Mouse (Mus musculus) ES-Bruce4 (cell line): Measurements from ENCODE around the gene Rps6kb2. TPM values are rescaled to one million over a fixed set of nuclear protein-coding genes. Genes with fewer than 3 reads are reported as not detected.

Experiments
- H3K27ac ChIP-seq: 2 replicates; pipeline ENCODE4 v1.5.1; 2012; ENCODE audit warnings: low read length, inconsistent platforms; ENCODE audit not compliant: insufficient read depth
- H3K27me3 ChIP-seq: 2 replicates; pipeline ENCODE4 v1.6.1; 2012; ENCODE audit warnings: mild to moderate bottlenecking, low read length, inconsistent platforms; ENCODE audit not compliant: control insufficient read depth, poor library complexity, insufficient read depth, severe bottlenecking
- H3K36me3 ChIP-seq: 2 replicates; pipeline ENCODE4 v1.6.1; 2012; ENCODE audit warnings: inconsistent platforms, mild to moderate bottlenecking, low read length, moderate library complexity; ENCODE audit not compliant: control insufficient read depth, poor library complexity, insufficient read depth, severe bottlenecking
- H3K4me1 ChIP-seq: one replicate; pipeline ENCODE4 v1.8.1; 2011; ENCODE audit warnings: low read length; ENCODE audit not compliant: control insufficient read depth, insufficient read depth
- H3K4me3 ChIP-seq: 2 replicates; pipeline ENCODE4 v1.5.1; 2011; ENCODE audit warnings: low read depth, mild to moderate bottlenecking, low read length
- H3K9ac ChIP-seq: 2 replicates; pipeline ENCODE4 v1.6.1; 2012; ENCODE audit warnings: low read depth, mild to moderate bottlenecking, inconsistent platforms; ENCODE audit not compliant: poor library complexity, severe bottlenecking
- H3K9me3 ChIP-seq: replicated peaks from 2 replicates; pipeline ENCODE4 v1.6.1; 2012; ENCODE audit warnings: mild to moderate bottlenecking, low read length, inconsistent platforms; ENCODE audit not compliant: control insufficient read depth, poor library complexity, insufficient read depth, severe bottlenecking
- CTCF ChIP-seq: IDR thresholded peaks from one replicate; pipeline ENCODE4 v1.8.1; 2011; ENCODE audit warnings: low read depth, low read length
- EP300 ChIP-seq: IDR thresholded peaks from 2 replicates; pipeline ENCODE4 v1.6.1; 2011; ENCODE audit warnings: low read depth, low read length; ENCODE audit not compliant: insufficient read depth
- POLR2A ChIP-seq: IDR thresholded peaks from one replicate; pipeline ENCODE4 v1.8.1; 2011; ENCODE audit warnings: low read length; ENCODE audit not compliant: insufficient read depth
- polyA plus RNA-seq: library from polyadenylated mRNA; stranded (reverse); fragments of >200 nt; gene quantifications from 2 replicates; pipeline ENCODE4 v1.2.4, GENCODE M21; 2011; ENCODE audit warnings: low read depth; ENCODE audit not compliant: missing spikeins, insufficient read depth, insufficient read length

Gene Rps6kb2
- polyA plus RNA-seq, 1 experiment = 27.3 TPM

GRCm38 (mm10) chr19:4121097-4121805, 41.9 kb downstream of the Rps6kb2 start:
- H3K4me3 ChIP-seq = peak overlapping the region; percentile 73
- H3K9me3 ChIP-seq = no peaks in the 10 kb centered on the region
- H3K36me3 ChIP-seq = no peaks in the 10 kb centered on the region
- H3K9ac ChIP-seq = peak overlapping the region; percentile 39
- H3K27ac ChIP-seq = no peak overlapping the region
- no peaks in the 10 kb centered on the region for H3K4me1 ChIP-seq
- no peaks in the 10 kb centered on the region for H3K27me3 ChIP-seq
- no peak for TF ChIP-seq CTCF
- 0 out of 2 replicates have a peak, but pooled peaks have one; percentile 15 for TF ChIP-seq EP300
- TF ChIP-seq POLR2A = peak; percentile 58

DNA sequence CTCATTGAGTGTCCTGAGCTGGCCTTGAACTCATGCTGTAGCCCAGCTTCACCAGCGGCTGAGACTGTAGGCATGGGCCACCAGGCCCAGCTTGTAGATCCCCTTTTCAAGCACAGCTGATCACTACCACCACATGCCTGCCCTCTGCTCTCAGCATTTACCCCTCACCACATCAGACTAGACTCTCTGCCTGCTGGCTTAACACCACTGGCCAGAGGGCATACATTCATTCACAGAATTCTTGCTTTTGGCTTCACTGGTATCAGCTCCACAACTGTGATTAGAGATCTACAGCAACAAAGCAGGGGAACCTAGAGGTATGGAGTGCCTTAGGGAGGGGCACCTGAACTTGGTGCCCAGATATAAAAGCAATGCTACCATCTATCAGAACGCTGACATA, 42.7 kb downstream of the Rps6kb2 start:
- Histone ChIP-seq H3K4me3 (no peak overlapping the region), H3K4me1 (no peaks in the 10 kb centered on the region), H3K27ac (no peak overlapping the region), H3K9ac (no peak overlapping the region), H3K36me3 (no peaks in the 10 kb centered on the region), H3K27me3 (no peaks in the 10 kb centered on the region), H3K9me3 (no peaks in the 10 kb centered on the region)
- TF ChIP-seq POLR2A = no peak
- TF ChIP-seq EP300 = no peak
- no peak for TF ChIP-seq CTCF

DNA sequence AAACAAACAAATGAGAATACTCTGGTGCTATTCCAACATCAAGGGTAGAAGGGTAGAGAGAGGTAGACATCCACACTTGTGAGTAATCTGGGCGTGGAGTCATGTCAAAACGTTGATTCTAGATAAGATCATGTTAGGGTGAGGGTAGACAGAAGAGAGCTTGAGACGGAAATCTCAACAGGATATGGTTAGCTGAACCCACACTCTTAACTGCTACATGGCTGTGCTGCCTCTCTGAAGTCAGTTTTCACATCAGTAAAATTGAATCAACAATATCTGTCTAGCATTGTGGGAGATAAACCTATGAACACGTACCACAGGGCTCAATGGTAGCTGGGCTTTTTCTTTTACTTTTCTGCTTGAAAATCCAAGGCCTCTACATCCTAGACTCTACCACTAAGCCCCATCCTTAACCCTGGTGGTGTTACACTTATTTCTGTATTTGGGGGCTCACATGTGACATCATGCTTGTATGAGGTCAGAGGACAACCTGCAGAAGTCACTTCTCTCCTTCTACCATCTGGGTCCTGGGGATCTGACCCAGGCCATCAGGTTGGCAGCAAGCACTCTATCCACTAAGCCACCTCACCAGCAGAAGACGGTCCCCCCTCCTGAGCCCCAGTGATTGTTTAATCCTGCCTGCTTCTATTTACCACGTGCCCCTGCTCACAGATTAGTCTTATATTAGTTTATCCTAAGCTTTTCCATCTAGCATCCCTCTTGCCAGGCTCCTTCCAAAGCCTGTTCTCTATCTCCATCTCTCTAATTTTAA, 43.3 kb downstream of the Rps6kb2 start:
- Histone ChIP-seq H3K9ac (no peak overlapping the region), H3K9me3 (no peaks in the 10 kb centered on the region), H3K27ac (no peak overlapping the region), H3K4me3 (no peak overlapping the region), H3K27me3 (no peaks in the 10 kb centered on the region), H3K36me3 (no peaks in the 10 kb centered on the region), H3K4me1 (no peaks in the 10 kb centered on the region)
- TF ChIP-seq EP300 (no peak), POLR2A (no peak), CTCF (no peak)

DNA sequence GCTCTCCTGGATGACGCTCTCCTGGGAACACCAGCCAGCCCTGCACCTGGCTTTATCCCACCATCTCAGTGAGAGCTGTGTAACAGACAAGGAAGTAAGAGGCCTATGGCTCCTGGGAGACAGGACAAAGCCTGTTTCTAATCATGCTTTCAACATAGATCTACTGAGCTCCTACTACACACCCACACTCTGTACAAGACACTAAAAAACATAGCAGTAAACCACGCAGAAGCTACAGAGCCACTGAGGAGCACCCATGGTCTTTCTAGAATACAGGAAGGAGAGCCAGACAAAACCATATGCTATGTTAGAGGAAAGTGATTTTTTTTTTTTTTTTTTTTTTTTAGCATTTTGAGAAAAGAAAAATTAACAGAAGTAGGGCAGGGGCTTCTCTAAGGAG, 44.8 kb downstream of the Rps6kb2 start:
- no peaks in the 10 kb centered on the region for H3K9me3 ChIP-seq
- no peak overlapping the region for H3K9ac ChIP-seq
- no peaks in the 10 kb centered on the region for H3K36me3 ChIP-seq
- H3K4me3 ChIP-seq = no peak overlapping the region
- TF ChIP-seq CTCF = no peak
- no peak for TF ChIP-seq POLR2A
- TF ChIP-seq EP300 = no peak
- H3K4me1 ChIP-seq = no peaks in the 10 kb centered on the region
- H3K27ac ChIP-seq = no peak overlapping the region
- no peaks in the 10 kb centered on the region for H3K27me3 ChIP-seq

GRCm38 (mm10) chr19:4117006-4117405, 46.1 kb downstream of the Rps6kb2 start:
- no peak overlapping the region for H3K9ac ChIP-seq
- no peaks in the 10 kb centered on the region for H3K9me3 ChIP-seq
- no peaks in the 10 kb centered on the region for H3K4me1 ChIP-seq
- no peaks in the 10 kb centered on the region for H3K27me3 ChIP-seq
- no peaks in the 10 kb centered on the region for H3K36me3 ChIP-seq
- TF ChIP-seq CTCF = no peak
- no peak for TF ChIP-seq POLR2A
- TF ChIP-seq EP300 = no peak
- H3K27ac ChIP-seq = no peak overlapping the region
- no peak overlapping the region for H3K4me3 ChIP-seq

DNA sequence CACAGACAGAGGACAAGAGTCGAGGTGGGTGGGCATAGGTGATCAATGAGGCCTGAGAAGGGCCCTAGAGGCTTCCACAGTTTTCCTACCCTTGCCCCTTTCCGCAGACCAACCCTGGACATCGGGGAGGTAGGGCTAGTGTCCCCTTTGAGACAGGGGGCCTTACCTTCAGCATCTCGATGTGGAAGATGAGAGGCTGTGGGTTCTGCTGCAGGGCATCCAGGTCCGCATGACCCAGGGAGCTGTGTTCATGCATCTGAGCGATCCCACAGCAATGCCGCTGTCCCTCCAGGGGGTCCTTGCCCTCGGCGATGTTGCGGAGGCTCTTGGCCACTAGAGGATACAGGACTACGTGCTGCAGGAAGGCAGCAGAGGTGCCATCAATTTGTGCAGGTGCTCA, 47.3 kb downstream of the Rps6kb2 start:
- Histone ChIP-seq H3K4me3 (no peak overlapping the region), H3K9me3 (no peaks in the 10 kb centered on the region), H3K27ac (no peak overlapping the region), H3K9ac (no peak overlapping the region), H3K27me3 (no peaks in the 10 kb centered on the region), H3K4me1 (no peaks in the 10 kb centered on the region), H3K36me3 (no peaks in the 10 kb centered on the region)
- no peak for TF ChIP-seq EP300
- TF ChIP-seq CTCF = no peak
- no peak for TF ChIP-seq POLR2A
